Mouse (Mus musculus) liver, postnatal 0 days (tissue): ENCODE results near the gene Terb1.

ENCODE experiments used
- CTCF ChIP-seq: sonication (generic); IDR thresholded peaks from 2 replicates; pipeline ENCODE4 v1.5.1; 2016; ENCODE audit warnings: antibody characterized with exemption, low read depth
- EP300 ChIP-seq: IDR thresholded peaks from 2 replicates; pipeline ENCODE4 v1.6.1; 2016; ENCODE audit warnings: antibody characterized with exemption, low read depth, mild to moderate bottlenecking

GRCm38 (mm10) chr8:104436038-104436437 lies 73.7 kb downstream of the Terb1 start:
- TF ChIP-seq CTCF (no peak), EP300 (no peak)
